Mouse (Mus musculus): ENCODE results near the gene Gm17334.

Gene Gm17334

GRCm38 (mm10) chr11:53796409-53797151 lies 23.6 kb upstream of the Gm17334 start:
- DNase-seq (ENCODE audit: low read depth, low spot score), result no peak

GRCm38 (mm10) chr11:53795813-53796212 lies 22.8 kb upstream of the Gm17334 start:
- no peak for DNase-seq (ENCODE audit: low read depth, low spot score)

GRCm38 (mm10) chr11:53794671-53795557 lies 21.9 kb upstream of the Gm17334 start:
- DNase-seq (ENCODE audit: low read depth, low spot score), result no peak

GRCm38 (mm10) chr11:53794015-53794414 lies 21.0 kb upstream of the Gm17334 start:
- DNase-seq (ENCODE audit: low read depth, low spot score), result no peak

- no peak for DNase-seq (ENCODE audit: low read depth, low spot score)
These were observed 20.0 kb upstream of the Gm17334 start for GRCm38 (mm10) chr11:53792986-53793385.

- DNase-seq (ENCODE audit: low read depth, low spot score), result no peak
These were observed 16.3 kb upstream of the Gm17334 start for GRCm38 (mm10) chr11:53789277-53789676.

- DNase-seq (ENCODE audit: low read depth, low spot score), result no peak
These were observed 15.2 kb upstream of the Gm17334 start for GRCm38 (mm10) chr11:53788196-53788595.

GRCm38 (mm10) chr11:53786058-53787031 lies 13.4 kb upstream of the Gm17334 start:
- DNase-seq (ENCODE audit: low read depth, low spot score), result no peak

GRCm38 (mm10) chr11:53785311-53785936 lies 12.4 kb upstream of the Gm17334 start:
- DNase-seq (ENCODE audit: low read depth, low spot score), result no peak

- no peak for DNase-seq (ENCODE audit: low read depth, low spot score)
These were observed 10.3 kb upstream of the Gm17334 start for GRCm38 (mm10) chr11:53783288-53783687.

- no peak for DNase-seq (ENCODE audit: low read depth, low spot score)
These were observed 9.0 kb upstream of the Gm17334 start for GRCm38 (mm10) chr11:53781964-53782363.

- DNase-seq (ENCODE audit: low read depth, low spot score), result no peak
These were observed 8.3 kb upstream of the Gm17334 start for GRCm38 (mm10) chr11:53781201-53781775.

- DNase-seq (ENCODE audit: low read depth, low spot score), result no peak
These were observed 7.3 kb upstream of the Gm17334 start for GRCm38 (mm10) chr11:53780262-53780661.

GRCm38 (mm10) chr11:53779808-53780207 lies 6.8 kb upstream of the Gm17334 start:
- DNase-seq (ENCODE audit: low read depth, low spot score), result no peak

GRCm38 (mm10) chr11:53778455-53778854 lies 5.5 kb upstream of the Gm17334 start:
- DNase-seq (ENCODE audit: low read depth, low spot score), result no peak

- no peak for DNase-seq (ENCODE audit: low read depth, low spot score)
These were observed 4.7 kb upstream of the Gm17334 start for GRCm38 (mm10) chr11:53777736-53778135.

- DNase-seq (ENCODE audit: low read depth, low spot score), result no peak
These were observed 1.8 kb upstream of the Gm17334 start for GRCm38 (mm10) chr11:53774659-53775255.

- no peak for DNase-seq (ENCODE audit: low read depth, low spot score)
These were observed 814 bp upstream of the Gm17334 start for GRCm38 (mm10) chr11:53773641-53774360.

GRCm38 (mm10) chr11:53772536-53772935 lies 451 bp downstream of the Gm17334 start:
- no peak for DNase-seq (ENCODE audit: low read depth, low spot score)
